Mouse (Mus musculus): ENCODE data around the gene Gpr3. TPM values are rescaled to one million over a fixed set of nuclear protein-coding genes. Genes with fewer than 3 reads are reported as not detected.

Gene Gpr3
- polyA plus RNA-seq, 1 experiment from 2014 or later = 0.19 TPM

GRCm38 (mm10) chr4:133251214-133251613 is 38.9 kb upstream of the Gpr3 start:
- no peaks in the 10 kb centered on the region for H3K36me3 ChIP-seq (ENCODE audit: control insufficient read depth, insufficient read depth, low read length)
- 2% methylated on average over 30 of the region's 31 CpGs for WGBS
- peak overlapping the region; percentile 46 for H3K4me2 ChIP-seq (replicated peaks; ENCODE audit: low read depth, low read length)
- H3K4me1 ChIP-seq (replicated peaks; ENCODE audit: control insufficient read depth, insufficient read depth, low read length) = peaks cover 7% of the 10 kb centered on the region; the same call in 1 of the 2 replicates
- no peak overlapping the region for H3K27ac ChIP-seq (ENCODE audit: low read depth, low read length)
- no peaks in the 10 kb centered on the region for H3K9me3 ChIP-seq (ENCODE audit: control insufficient read depth, low read length)
- peak overlapping the region; percentile 42; the same call in 1 of the 2 replicates for H3K9ac ChIP-seq (ENCODE audit: low read depth, low read length)
- peak overlapping the region; percentile 32 for H3K4me3 ChIP-seq (ENCODE audit: low read depth, low read length)
- ATAC-seq (ENCODE audit: low FRiP score) = no peak
- H3K27me3 ChIP-seq (ENCODE audit: control insufficient read depth, insufficient read depth, low read length) = peaks cover 52% of the 10 kb centered on the region
- peak; percentile 38 for DNase-seq (ENCODE audit: low spot score)

GRCm38 (mm10) chr4:133250609-133251008 is 38.3 kb upstream of the Gpr3 start:
- peaks cover 51% of the 10 kb centered on the region for H3K27me3 ChIP-seq (ENCODE audit: control insufficient read depth, insufficient read depth, low read length)
- peak overlapping the region; percentile 32 for H3K4me3 ChIP-seq (ENCODE audit: low read depth, low read length)
- H3K9me3 ChIP-seq (ENCODE audit: control insufficient read depth, low read length) = no peaks in the 10 kb centered on the region
- H3K36me3 ChIP-seq (ENCODE audit: control insufficient read depth, insufficient read depth, low read length) = no peaks in the 10 kb centered on the region
- DNase-seq (ENCODE audit: low spot score) (peak; percentile 84), ATAC-seq (ENCODE audit: low FRiP score) (no peak)
- H3K4me2 ChIP-seq (replicated peaks; ENCODE audit: low read depth, low read length) = peak overlapping the region; percentile 46
- H3K4me1 ChIP-seq (replicated peaks; ENCODE audit: control insufficient read depth, insufficient read depth, low read length) = peaks cover 7% of the 10 kb centered on the region; the same call in 1 of the 2 replicates
- no peak overlapping the region for H3K27ac ChIP-seq (ENCODE audit: low read depth, low read length)
- peak overlapping the region; percentile 42; the same call in 1 of the 2 replicates for H3K9ac ChIP-seq (ENCODE audit: low read depth, low read length)
- WGBS = 4% methylated on average over 22 of the region's 22 CpGs

- Histone ChIP-seq H3K9me3 (ENCODE audit: control insufficient read depth, low read length) (no peaks in the 10 kb centered on the region), H3K4me2 (replicated peaks; ENCODE audit: low read depth, low read length) (no peak overlapping the region), H3K9ac (ENCODE audit: low read depth, low read length) (no peak overlapping the region), H3K27ac (ENCODE audit: low read depth, low read length) (no peak overlapping the region), H3K4me3 (ENCODE audit: low read depth, low read length) (no peak overlapping the region), H3K27me3 (ENCODE audit: control insufficient read depth, insufficient read depth, low read length) (peaks cover 50% of the 10 kb centered on the region), H3K4me1 (replicated peaks; ENCODE audit: control insufficient read depth, insufficient read depth, low read length) (peaks cover 7% of the 10 kb centered on the region; the same call in 1 of the 2 replicates), H3K36me3 (ENCODE audit: control insufficient read depth, insufficient read depth, low read length) (no peaks in the 10 kb centered on the region)
- no peak for ATAC-seq (ENCODE audit: low FRiP score)
- 80% methylated on average over 13 of the region's 13 CpGs for WGBS
- no peak for DNase-seq (ENCODE audit: low spot score)
Measured at GRCm38 (mm10) chr4:133247806-133248449, 35.6 kb upstream of the Gpr3 start.

- peaks cover 7% of the 10 kb centered on the region; the same call in 1 of the 2 replicates for H3K4me1 ChIP-seq (replicated peaks; ENCODE audit: control insufficient read depth, insufficient read depth, low read length)
- peaks cover 53% of the 10 kb centered on the region for H3K27me3 ChIP-seq (ENCODE audit: control insufficient read depth, insufficient read depth, low read length)
- DNase-seq (ENCODE audit: low spot score) (no peak), ATAC-seq (ENCODE audit: low FRiP score) (no peak)
- no peak overlapping the region for H3K9ac ChIP-seq (ENCODE audit: low read depth, low read length)
- no peak overlapping the region for H3K4me2 ChIP-seq (replicated peaks; ENCODE audit: low read depth, low read length)
- no peak overlapping the region for H3K27ac ChIP-seq (ENCODE audit: low read depth, low read length)
- no peak overlapping the region for H3K4me3 ChIP-seq (ENCODE audit: low read depth, low read length)
- H3K9me3 ChIP-seq (ENCODE audit: control insufficient read depth, low read length) = no peaks in the 10 kb centered on the region
- WGBS = 35% methylated on average over 15 of the region's 15 CpGs
- no peaks in the 10 kb centered on the region for H3K36me3 ChIP-seq (ENCODE audit: control insufficient read depth, insufficient read depth, low read length)
Measured at GRCm38 (mm10) chr4:133247072-133247471, 34.7 kb upstream of the Gpr3 start.

GRCm38 (mm10) chr4:133244289-133244688 is 32.0 kb upstream of the Gpr3 start:
- no peak overlapping the region for H3K4me3 ChIP-seq (ENCODE audit: low read depth, low read length)
- DNase-seq (ENCODE audit: low spot score) (no peak), ATAC-seq (ENCODE audit: low FRiP score) (no peak)
- H3K4me1 ChIP-seq (replicated peaks; ENCODE audit: control insufficient read depth, insufficient read depth, low read length) = no peaks in the 10 kb centered on the region
- no peak overlapping the region for H3K9ac ChIP-seq (ENCODE audit: low read depth, low read length)
- no peak overlapping the region for H3K27ac ChIP-seq (ENCODE audit: low read depth, low read length)
- peaks cover 38% of the 10 kb centered on the region for H3K27me3 ChIP-seq (ENCODE audit: control insufficient read depth, insufficient read depth, low read length)
- H3K9me3 ChIP-seq (ENCODE audit: control insufficient read depth, low read length) = no peaks in the 10 kb centered on the region
- WGBS = 81% methylated on average over 1 of the region's 1 CpGs
- H3K36me3 ChIP-seq (ENCODE audit: control insufficient read depth, insufficient read depth, low read length) = no peaks in the 10 kb centered on the region
- H3K4me2 ChIP-seq (replicated peaks; ENCODE audit: low read depth, low read length) = no peak overlapping the region

- Histone ChIP-seq H3K4me1 (replicated peaks; ENCODE audit: control insufficient read depth, insufficient read depth, low read length) (no peaks in the 10 kb centered on the region), H3K9ac (ENCODE audit: low read depth, low read length) (no peak overlapping the region), H3K27me3 (ENCODE audit: control insufficient read depth, insufficient read depth, low read length) (peaks cover 37% of the 10 kb centered on the region), H3K36me3 (ENCODE audit: control insufficient read depth, insufficient read depth, low read length) (no peaks in the 10 kb centered on the region), H3K27ac (ENCODE audit: low read depth, low read length) (no peak overlapping the region), H3K9me3 (ENCODE audit: control insufficient read depth, low read length) (no peaks in the 10 kb centered on the region), H3K4me3 (ENCODE audit: low read depth, low read length) (no peak overlapping the region), H3K4me2 (replicated peaks; ENCODE audit: low read depth, low read length) (no peak overlapping the region)
- ATAC-seq (ENCODE audit: low FRiP score) = no peak
- DNase-seq (ENCODE audit: low spot score) = no peak
- 48% methylated on average over 13 of the region's 13 CpGs for WGBS
Measured at GRCm38 (mm10) chr4:133243538-133243937, 31.2 kb upstream of the Gpr3 start.

GRCm38 (mm10) chr4:133242710-133243109 is 30.4 kb upstream of the Gpr3 start:
- Histone ChIP-seq H3K27ac (ENCODE audit: low read depth, low read length) (no peak overlapping the region), H3K27me3 (ENCODE audit: control insufficient read depth, insufficient read depth, low read length) (peaks cover 34% of the 10 kb centered on the region), H3K4me2 (replicated peaks; ENCODE audit: low read depth, low read length) (no peak overlapping the region), H3K36me3 (ENCODE audit: control insufficient read depth, insufficient read depth, low read length) (no peaks in the 10 kb centered on the region), H3K9me3 (ENCODE audit: control insufficient read depth, low read length) (no peaks in the 10 kb centered on the region), H3K4me1 (replicated peaks; ENCODE audit: control insufficient read depth, insufficient read depth, low read length) (no peaks in the 10 kb centered on the region), H3K9ac (ENCODE audit: low read depth, low read length) (no peak overlapping the region), H3K4me3 (ENCODE audit: low read depth, low read length) (no peak overlapping the region)
- 42% methylated on average over 9 of the region's 9 CpGs for WGBS
- DNase-seq (ENCODE audit: low spot score) = no peak
- no peak for ATAC-seq (ENCODE audit: low FRiP score)

GRCm38 (mm10) chr4:133241910-133242309 is 29.6 kb upstream of the Gpr3 start:
- Histone ChIP-seq H3K9ac (ENCODE audit: low read depth, low read length) (no peak overlapping the region), H3K9me3 (ENCODE audit: control insufficient read depth, low read length) (no peaks in the 10 kb centered on the region), H3K27ac (ENCODE audit: low read depth, low read length) (no peak overlapping the region), H3K4me1 (replicated peaks; ENCODE audit: control insufficient read depth, insufficient read depth, low read length) (no peaks in the 10 kb centered on the region), H3K4me2 (replicated peaks; ENCODE audit: low read depth, low read length) (peak overlapping the region; percentile 72), H3K27me3 (ENCODE audit: control insufficient read depth, insufficient read depth, low read length) (peaks cover 28% of the 10 kb centered on the region), H3K36me3 (ENCODE audit: control insufficient read depth, insufficient read depth, low read length) (no peaks in the 10 kb centered on the region), H3K4me3 (ENCODE audit: low read depth, low read length) (0 out of 2 replicates have a peak overlapping the region, but pooled peaks have one; percentile 39)
- 38% methylated on average over 11 of the region's 11 CpGs for WGBS
- ATAC-seq (ENCODE audit: low FRiP score) (no peak), DNase-seq (ENCODE audit: low spot score) (no peak)

Data from hindbrain, embryonic 11.5 days (tissue).